Mouse (Mus musculus): ENCODE data around the gene Ralb. TPM values are rescaled to one million over a fixed set of nuclear protein-coding genes. Genes with fewer than 3 reads are reported as not detected.

Gene Ralb
- polyA plus RNA-seq, 1 experiment from 2014 or later: 66.6 TPM

DNA sequence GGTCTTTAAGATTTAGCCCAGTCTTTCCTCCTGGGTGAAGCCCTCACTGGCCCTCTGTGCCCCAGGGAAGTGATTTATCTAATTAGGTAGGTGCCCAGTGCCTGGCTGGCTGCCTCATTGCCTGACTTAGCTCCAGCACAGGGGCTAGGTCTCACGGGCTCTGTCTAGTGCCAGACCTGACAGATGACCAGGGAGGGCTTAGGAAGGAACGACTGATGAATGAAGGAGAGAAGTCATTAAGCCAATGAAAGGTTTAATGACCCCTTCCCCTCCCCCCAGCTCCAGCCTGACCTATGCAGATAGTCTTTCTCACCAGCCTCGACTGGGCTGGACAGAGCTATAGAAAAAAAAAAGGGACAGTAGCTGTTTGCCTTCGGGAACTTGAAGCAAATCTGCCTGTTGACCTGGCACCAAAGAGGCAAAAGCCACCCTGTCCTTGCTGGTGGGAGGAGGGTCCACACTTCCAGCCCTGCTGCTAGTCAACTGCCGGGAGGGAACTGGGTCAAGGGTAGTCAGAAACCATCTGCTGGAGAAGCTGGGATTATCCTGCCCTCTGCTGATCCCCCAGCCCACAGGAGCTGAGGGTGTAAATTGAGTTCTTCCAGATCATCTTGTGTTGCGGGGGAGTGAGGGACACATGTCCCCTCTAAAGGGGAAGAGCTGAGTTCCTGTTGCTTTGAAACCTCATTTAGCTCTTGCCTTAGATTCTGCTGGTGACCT is 80.3 kb downstream of the Ralb start:
- ChIA-PET POLR2A (no interaction called here), CTCF (interaction anchor here (1.1 to 2.6 kb wide), 6 partner anchors 12 to 342 kb away, joined by 3 to 8 read pairs (median 4); no protein-coding TSS in a partner anchor)
- no peak for TF ChIP-seq CTCF (IDR thresholded peaks at IDR 0.05)
- DNase-seq (ENCODE audit: low read depth, low spot score): no peak
- in situ Hi-C loops (cut with MboI; ENCODE audit: low pct_unique_long_range_greater_than_20kb): loop anchor here (5.0 kb wide), 2 partner anchors 82 to 332 kb away; no protein-coding TSS in a partner anchor
- ATAC-seq: no peak
- H3K27me3 ChIP-seq: no peaks in the 10 kb centered on the region

DNA sequence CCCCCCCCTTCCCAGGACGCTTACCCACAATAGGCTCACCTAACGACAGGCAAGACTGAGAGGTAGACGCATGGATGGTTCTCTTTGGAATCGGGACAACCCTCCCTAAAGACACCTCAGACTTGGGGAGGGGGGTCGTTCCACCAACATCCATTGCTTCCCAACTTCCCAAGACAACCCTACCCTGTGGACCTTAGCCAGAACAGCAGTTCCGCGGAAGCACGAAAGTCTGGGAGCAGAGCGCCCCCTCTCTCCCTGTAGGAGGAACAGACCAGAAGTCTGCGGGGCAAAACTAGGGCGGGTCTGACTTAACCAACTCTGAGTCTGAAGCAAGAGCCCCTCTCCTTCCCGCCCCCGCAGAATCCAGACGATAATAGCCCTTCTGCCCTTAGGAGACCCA is 81.1 kb downstream of the Ralb start:
- no peak for TF ChIP-seq CTCF (IDR thresholded peaks at IDR 0.05)
- ATAC-seq (no peak), DNase-seq (ENCODE audit: low read depth, low spot score) (no peak)
- in situ Hi-C loops (cut with MboI; ENCODE audit: low pct_unique_long_range_greater_than_20kb): loop anchor here (5.0 kb wide), 2 partner anchors 81 to 331 kb away; no protein-coding TSS in a partner anchor
- ChIA-PET POLR2A (no interaction called here), CTCF (interaction anchor here (1.2 kb wide), 1 partner anchor 327 kb away, joined by 6 read pairs; no protein-coding TSS in a partner anchor)
- no peaks in the 10 kb centered on the region for H3K27me3 ChIP-seq

DNA sequence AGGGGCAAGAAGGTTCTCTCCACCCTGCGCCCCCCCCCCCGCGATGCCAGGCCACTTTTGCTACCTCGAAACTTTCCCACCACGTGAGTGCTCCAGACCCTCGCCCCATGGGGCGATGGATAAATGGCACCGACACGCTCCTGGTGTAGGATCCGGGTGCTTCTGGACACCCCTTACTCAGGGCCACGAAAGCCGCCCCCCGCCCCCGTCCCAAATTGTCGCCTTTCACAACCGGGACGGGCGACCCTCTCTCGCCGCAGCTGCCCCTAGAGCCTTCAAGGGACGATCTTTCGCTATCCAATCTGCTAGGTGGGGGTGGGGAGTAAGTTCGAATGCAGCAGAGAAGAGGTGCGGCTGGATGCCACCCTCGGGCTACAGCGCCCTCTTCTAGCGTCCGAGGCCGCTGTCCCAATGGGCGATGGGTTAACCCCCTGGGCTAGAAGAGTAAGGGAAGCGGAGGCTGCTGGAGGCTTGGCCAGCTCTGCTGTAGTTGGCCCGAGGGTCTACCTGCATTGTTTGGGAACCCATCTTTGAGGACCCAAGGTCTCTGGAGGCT is 82.1 kb downstream of the Ralb start:
- no peak for TF ChIP-seq CTCF (IDR thresholded peaks at IDR 0.05)
- CTCF ChIA-PET: interaction anchor here (1.0 kb wide), 1 partner anchor 328 kb away, joined by 4 read pairs; no protein-coding TSS in a partner anchor
- in situ Hi-C loops (cut with MboI; ENCODE audit: low pct_unique_long_range_greater_than_20kb): loop anchor here (5.0 kb wide), 2 partner anchors 80 to 330 kb away; no protein-coding TSS in a partner anchor
- ATAC-seq (no peak), DNase-seq (ENCODE audit: low read depth, low spot score) (no peak)
- POLR2A ChIA-PET: interaction anchor here (0.6 kb wide), 1 partner anchor 635 kb away, joined by 3 read pairs; no protein-coding TSS in a partner anchor
- H3K27me3 ChIP-seq: no peaks in the 10 kb centered on the region

DNA sequence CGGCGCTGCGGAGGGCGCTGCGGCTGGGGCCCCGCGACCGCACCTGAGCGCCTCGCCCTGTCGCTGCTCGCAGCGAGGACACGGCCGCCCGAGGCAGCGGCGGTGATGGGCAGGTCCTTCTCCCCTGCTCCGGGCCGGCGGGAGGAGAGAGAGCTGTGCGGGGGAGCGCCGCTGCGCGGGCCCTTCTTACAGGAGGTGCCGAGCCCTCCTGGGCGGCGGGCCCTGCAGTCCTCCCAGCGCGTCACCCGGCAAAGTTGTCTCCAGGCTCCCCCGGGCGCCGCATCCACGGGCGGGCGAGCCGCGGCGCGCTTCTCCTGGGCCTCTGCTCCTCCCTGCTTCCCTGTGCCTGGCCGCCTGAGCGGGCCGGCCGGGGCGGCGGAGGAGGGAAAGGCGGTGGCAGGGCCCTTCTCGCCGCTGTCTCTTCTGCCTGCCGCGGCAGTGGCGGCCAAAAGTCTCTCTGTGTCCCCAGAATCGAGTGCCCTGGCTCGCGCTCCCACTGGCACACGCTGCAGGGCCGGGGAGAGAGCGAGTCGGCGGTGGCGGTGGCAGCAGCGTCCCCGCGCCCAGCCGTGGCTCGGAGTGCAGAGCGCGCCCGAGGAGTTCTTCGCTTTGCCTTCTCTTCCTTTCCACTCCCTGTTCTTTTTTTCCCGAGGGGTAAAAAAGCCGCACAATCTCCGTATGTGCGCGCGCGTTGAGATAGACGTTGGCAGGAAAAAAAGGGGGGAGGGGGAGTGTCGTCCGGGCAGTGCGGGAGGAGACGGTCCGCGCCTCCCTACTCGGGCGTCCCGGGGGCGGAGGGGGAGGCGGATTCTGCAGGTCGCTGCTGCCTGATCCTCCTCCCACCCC is 82.8 kb downstream of the Ralb start, which contains the start of gene Inhbb:
Gene Inhbb, minus strand, starts transcription at position 673 of the 846 bp plus-strand sequence.
- no peak for DNase-seq (ENCODE audit: low read depth, low spot score)
- ChIA-PET POLR2A (interaction anchor here (0.6 to 1.0 kb wide), 3 partner anchors 15 to 634 kb away, joined by 3 read pairs; no protein-coding TSS in a partner anchor), CTCF (interaction anchor here (1.0 kb wide), 1 partner anchor 327 kb away, joined by 4 read pairs; no protein-coding TSS in a partner anchor)
- in situ Hi-C loops (cut with MboI; ENCODE audit: low pct_unique_long_range_greater_than_20kb): loop anchor here (5.0 kb wide), 2 partner anchors 79 to 329 kb away; no protein-coding TSS in a partner anchor
- no peak for TF ChIP-seq CTCF (IDR thresholded peaks at IDR 0.05)
- H3K27me3 ChIP-seq: no peaks in the 10 kb centered on the region
- ATAC-seq: peak; percentile 32

DNA sequence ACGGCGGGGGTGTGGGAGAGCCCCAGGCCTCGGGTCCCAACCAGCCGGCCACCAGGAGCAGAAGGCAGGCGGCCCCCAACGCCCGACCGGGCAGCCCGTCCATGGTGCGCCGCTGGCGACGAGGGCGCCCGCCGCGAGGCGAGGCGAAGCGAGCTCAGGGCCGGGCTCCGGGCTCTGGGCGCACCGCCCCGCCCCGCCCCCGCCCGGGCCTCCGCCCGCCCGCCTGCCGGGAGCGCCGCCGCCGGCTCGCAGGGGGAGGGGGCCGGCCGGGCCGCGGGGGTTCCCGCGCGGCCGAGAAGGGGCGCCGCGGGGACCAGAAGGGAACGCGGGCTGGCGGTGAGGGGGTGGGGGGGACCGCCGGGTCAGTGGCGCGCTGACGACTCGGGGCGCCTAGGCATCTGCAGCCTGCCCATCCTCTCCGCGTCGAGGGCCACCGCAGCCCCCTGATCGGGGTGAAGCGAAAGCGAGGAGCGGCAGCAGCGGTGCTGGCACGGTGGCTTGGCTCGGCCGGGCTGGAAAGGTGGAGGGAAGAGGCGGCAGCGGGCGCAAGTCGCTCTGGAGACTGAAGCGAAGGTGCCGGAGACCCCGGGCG is 83.5 kb downstream of the Ralb start:
- no peaks in the 10 kb centered on the region for H3K27me3 ChIP-seq
- DNase-seq (ENCODE audit: low read depth, low spot score) (no peak), ATAC-seq (peak; percentile 57)
- CTCF ChIA-PET: no interaction called here
- TF ChIP-seq CTCF (IDR thresholded peaks at IDR 0.05): no peak
- POLR2A ChIA-PET: interaction anchor here (0.8 to 1.0 kb wide), 3 partner anchors 14 to 251 kb away, joined by 3 read pairs; no protein-coding TSS in a partner anchor
- in situ Hi-C loops (cut with MboI; ENCODE audit: low pct_unique_long_range_greater_than_20kb): loop anchor here (5.0 kb wide), 2 partner anchors 79 to 329 kb away; no protein-coding TSS in a partner anchor

Other genes starting within 250 kb of the Ralb start
- 24.6 TPM for gene Inhbb, start 82.5 kb downstream of the Ralb start, polyA plus RNA-seq (2021)
- gene Tmem185b, start 21.4 kb upstream of the Ralb start, polyA plus RNA-seq (2021): 28.9 TPM
- gene Epb41l5, start 144.2 kb upstream of the Ralb start, polyA plus RNA-seq (2021): 27.9 TPM